Mouse (Mus musculus): Measurements from ENCODE around the gene Hinfp. TPM values are rescaled to one million over a fixed set of nuclear protein-coding genes. Genes with fewer than 3 reads are reported as not detected.

Hinfp gene
- total RNA-seq, 2 experiments from 2014 or later = 18.3 to 22.6 TPM

- DNase-seq (ENCODE audit: low spot score in 2 of 2) = no peak
Measured at GRCm38 (mm10) chr9:44266478-44267226, 38.8 kb downstream of the Hinfp start.

GRCm38 (mm10) chr9:44261388-44261787 lies 44.1 kb downstream of the Hinfp start:
- no peak for DNase-seq (ENCODE audit: low spot score in 2 of 2)

- no peak for DNase-seq (ENCODE audit: low spot score in 2 of 2)
Measured at GRCm38 (mm10) chr9:44259014-44259413, 46.5 kb downstream of the Hinfp start.

GRCm38 (mm10) chr9:44256213-44256612 lies 49.3 kb downstream of the Hinfp start:
- DNase-seq (ENCODE audit: low spot score in 2 of 2) = no peak

GRCm38 (mm10) chr9:44255136-44255521 lies 50.3 kb downstream of the Hinfp start:
- DNase-seq (ENCODE audit: low spot score in 2 of 2) = no peak

GRCm38 (mm10) chr9:44254508-44255135 lies 50.8 kb downstream of the Hinfp start:
- DNase-seq (ENCODE audit: low spot score in 2 of 2) = no peak

- no peak for DNase-seq (ENCODE audit: low spot score in 2 of 2)
Measured at GRCm38 (mm10) chr9:44253441-44253840, 52.0 kb downstream of the Hinfp start.

- DNase-seq (ENCODE audit: low spot score in 2 of 2) = no peak
Measured at GRCm38 (mm10) chr9:44251314-44251713, 54.2 kb downstream of the Hinfp start, which contains the start of gene Pdzd3. Pdzd3 (minus strand) TSS chr9:44251471.

- no peak for DNase-seq (ENCODE audit: low spot score in 2 of 2)
Measured at GRCm38 (mm10) chr9:44250445-44250844, 55.0 kb downstream of the Hinfp start.

- peak; percentile 58 to 61 for DNase-seq (ENCODE audit: low spot score in 2 of 2)
Measured at GRCm38 (mm10) chr9:44249181-44250146, 56.0 kb downstream of the Hinfp start.

GRCm38 (mm10) chr9:44247907-44248306 lies 57.6 kb downstream of the Hinfp start:
- DNase-seq (ENCODE audit: low spot score in 2 of 2) = no peak

GRCm38 (mm10) chr9:44243621-44244020 lies 61.9 kb downstream of the Hinfp start:
- DNase-seq (ENCODE audit: low spot score in 2 of 2) = no peak

Small RNA genes within 50 kb of the gene (microRNA-seq; reads per million reads assigned to microRNA genes)
- gene Gm44335 (ENCODE audit: borderline number of aligned reads in 2 of 2) = 0 to 0.61 reads per million in 2 experiments

Other genes with a start within 250 kb of the Hinfp start
- 10 to 100 TPM; 36.4 to 40.9 TPM for gene Usp2, start 238.7 kb downstream of the Hinfp start, total RNA-seq (2021)
- not detected for gene Mfrp, start 203.9 kb downstream of the Hinfp start, total RNA-seq (2021)
- gene C1qtnf5, start 198.4 kb downstream of the Hinfp start, total RNA-seq (2021) = 10 to 100 TPM; 13.2 to 17.8 TPM
- gene Gm49380, start 192.2 kb downstream of the Hinfp start, total RNA-seq (2021) = under 1 TPM; 0.27 to 0.48 TPM
- gene Rnf26, start 192.2 kb downstream of the Hinfp start, total RNA-seq (2021) = 10 to 100 TPM; 19.4 to 24.1 TPM
- 10 to 100 TPM; 24.2 to 90.7 TPM for gene Mcam, start 171.2 kb downstream of the Hinfp start, total RNA-seq (2021)
- gene Cbl, start 71.6 kb downstream of the Hinfp start, total RNA-seq (2021) = 10 to 100 TPM; 27.9 to 37.1 TPM
- 1 to 10 TPM; 2.8 to 5.3 TPM for gene Ccdc153, start 65.0 kb downstream of the Hinfp start, total RNA-seq (2021)
- gene Pdzd3, start 54.2 kb downstream of the Hinfp start, total RNA-seq (2021) = not detected
- gene Nlrx1, start 37.1 kb downstream of the Hinfp start, total RNA-seq (2021) = 10 to 100 TPM; 14.0 to 17.1 TPM
- gene Abcg4, start 17.1 kb downstream of the Hinfp start, total RNA-seq (2021) = 10 to 100 TPM; 16.1 to 30.7 TPM
- gene C2cd2l, start 14.6 kb upstream of the Hinfp start, total RNA-seq (2021) = 10 to 100 TPM; 35.2 to 41.7 TPM
- 10 to 100 TPM; 21.7 to 30.9 TPM for gene Dpagt1, start 20.3 kb upstream of the Hinfp start, total RNA-seq (2021)
- gene H2afx, start 29.0 kb upstream of the Hinfp start, total RNA-seq (2021) = 10 to 100 TPM; 26.8 to 34.4 TPM
- gene Hmbs, start 38.6 kb upstream of the Hinfp start, total RNA-seq (2021) = 10 to 100 TPM; 52.3 to 87.5 TPM
- 10 to 100 TPM; 52.5 to 70.4 TPM for gene Vps11, start 56.0 kb upstream of the Hinfp start, total RNA-seq (2021)
- 100 to 1,000 TPM; 182 to 214 TPM for gene Hyou1, start 73.8 kb upstream of the Hinfp start, total RNA-seq (2021)
- gene Slc37a4, start 91.2 kb upstream of the Hinfp start, total RNA-seq (2021) = 10 to 100 TPM; 15.2 to 16.1 TPM
- 1,000 to 10,000 TPM; 1,079 to 1,172 TPM for gene Rps25, start 101.5 kb upstream of the Hinfp start, total RNA-seq (2021)
- gene Trappc4, start 101.9 kb upstream of the Hinfp start, total RNA-seq (2021) = 100 to 1,000 TPM in 1 of 2 experiments, 10 to 100 TPM in 1; 90.8 to 109 TPM
- 10 to 100 TPM; 22.4 to 26.1 TPM for gene Ccdc84, start 112.9 kb upstream of the Hinfp start, total RNA-seq (2021)
- not detected for gene Foxr1, start 135.5 kb upstream of the Hinfp start, total RNA-seq (2021)
- gene Upk2, start 149.3 kb upstream of the Hinfp start, total RNA-seq (2021) = not detected
- 10 to 100 TPM; 41.3 to 46.6 TPM for gene Bcl9l, start 177.2 kb upstream of the Hinfp start, total RNA-seq (2021)

All from adrenal gland, adult 18-20 months (tissue).